Comparison of ENCODE assay signal across 9 mouse cellular contexts in the genomic region with DNA sequence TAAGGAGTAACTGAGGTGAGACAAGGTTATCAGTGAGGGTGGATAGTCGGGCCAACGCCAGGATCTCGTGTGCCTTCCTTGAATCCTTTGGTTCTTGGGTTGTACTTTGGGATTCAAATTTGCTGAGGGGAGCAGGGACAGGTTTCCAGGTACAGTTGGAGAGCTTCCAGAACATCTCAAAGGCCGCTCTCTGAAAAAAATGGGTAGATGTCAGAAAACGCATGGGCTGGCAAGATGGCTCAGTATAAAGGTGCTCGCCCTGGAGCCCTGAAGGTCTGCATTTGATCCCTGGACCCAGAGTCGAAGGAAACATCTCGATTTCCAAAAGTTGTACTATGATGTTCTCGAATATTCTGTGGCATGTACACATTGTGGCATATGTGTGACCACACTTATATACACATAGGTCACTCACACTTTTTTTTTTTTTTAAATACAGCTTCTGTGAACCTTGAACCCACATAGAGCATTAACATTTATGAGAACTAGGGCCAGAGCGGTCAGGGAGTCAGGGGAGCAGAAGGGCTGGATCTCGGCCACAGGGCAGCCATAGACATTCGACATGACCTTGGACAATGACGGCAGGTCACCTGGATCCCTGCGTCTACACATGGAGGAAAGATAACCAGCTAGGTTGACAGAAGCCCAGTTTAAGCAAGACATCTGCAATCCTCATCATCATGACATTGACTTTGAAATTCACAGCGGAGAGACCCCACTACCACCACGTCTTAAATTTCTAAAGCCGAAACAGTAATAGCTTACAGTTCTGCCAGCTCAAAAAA. TPM values are rescaled to one million over a fixed set of nuclear protein-coding genes. Genes with fewer than 3 reads are reported as not detected.
A peak's percentile ranks its signal among the peaks of the same experiment; 100 is the strongest.
DNase-seq lines count a peak whose midpoint lies in the region; ATAC-seq lines count a peak whose summit lies in the region.
"Had no signal": no experiment of that assay in that cellular context is flagged by ENCODE, and none has a peak within 500 bp of the region (broad histone marks: within the 10 kb centered on the region; RNA-seq: fewer than 3 reads in every experiment).

No protein-coding gene starts in this region.

- no peaks in the 10 kb centered on the region for H3K36me3 ChIP-seq in megakaryocyte, embryonic 14.5 days (replicated peaks; ENCODE audit: low read length)
- H3K36me3 ChIP-seq in hindbrain, embryonic 11.5 days (ENCODE audit: control insufficient read depth, insufficient read depth, low read length), result no peaks in the 10 kb centered on the region
- no peaks in the 10 kb centered on the region for H3K36me3 ChIP-seq in limb, embryonic 13.5 days
- H3K36me3 ChIP-seq in stomach, embryonic 14.5 days (ENCODE audit: control insufficient read depth, insufficient read depth, low read length), result no peaks in the 10 kb centered on the region
- H3K36me3 ChIP-seq: G1E had no signal

- no peak for DNase-seq in hindbrain, embryonic 11.5 days (ENCODE audit: low spot score)
- DNase-seq in adrenal gland, adult 18-20 months (ENCODE audit: low spot score in 2 of 2), result no peak
- no peak for DNase-seq in MN1 (ENCODE audit: low spot score)
- no peak for DNase-seq in right cerebral cortex, postnatal 10 days (ENCODE audit: low spot score in 2 of 2)

- H3K4me2 ChIP-seq in hindbrain, embryonic 11.5 days (replicated peaks; ENCODE audit: low read depth, low read length), result no peak overlapping the region
- H3K4me2 ChIP-seq in limb, embryonic 13.5 days (replicated peaks), result peak overlapping the region; percentile 75
- 0 out of 2 replicates have a peak overlapping the region, but pooled peaks have one; percentile 35 for H3K4me2 ChIP-seq in stomach, embryonic 14.5 days (replicated peaks; ENCODE audit: low read depth, low read length)

- peak overlapping the region; percentile 30 for H3K4me3 ChIP-seq in megakaryocyte, embryonic 14.5 days (replicated peaks)
- no peak overlapping the region for H3K4me3 ChIP-seq in hindbrain, embryonic 11.5 days (ENCODE audit: low read depth, low read length)
- peak overlapping the region; percentile 3; the same call in 1 of the 2 replicates for H3K4me3 ChIP-seq in limb, embryonic 13.5 days
- no peak overlapping the region for H3K4me3 ChIP-seq in stomach, embryonic 14.5 days (ENCODE audit: low read depth, low read length)

- no peak for ATAC-seq in megakaryocyte, adult 5-6 weeks (ENCODE audit: poor library complexity, severe bottlenecking)
- ATAC-seq in hindbrain, embryonic 11.5 days (ENCODE audit: low FRiP score), result no peak
- no peak for ATAC-seq in limb, embryonic 13.5 days (ENCODE audit: low FRiP score, low read depth)
- no peak for ATAC-seq in stomach, embryonic 14.5 days (ENCODE audit: insufficient number of reproducible peaks, insufficient read depth, low FRiP score, low read depth)

- 57% methylated on average over 17 of the region's 17 CpGs for WGBS in hindbrain, embryonic 11.5 days
- 52% methylated on average over 17 of the region's 17 CpGs for WGBS in limb, embryonic 13.5 days
- 44% methylated on average over 17 of the region's 17 CpGs for WGBS in stomach, embryonic 14.5 days

- H3K9ac ChIP-seq in hindbrain, embryonic 11.5 days (ENCODE audit: low read depth, low read length), result no peak overlapping the region
- H3K9ac ChIP-seq in limb, embryonic 13.5 days, result peak overlapping the region; percentile 35; the same call in 1 of the 2 replicates
- no peak overlapping the region for H3K9ac ChIP-seq in stomach, embryonic 14.5 days (replicated peaks; ENCODE audit: low read depth, low read length)

- H3K4me1 ChIP-seq in megakaryocyte, embryonic 14.5 days, result peaks cover 33% of the 10 kb centered on the region
- H3K4me1 ChIP-seq in hindbrain, embryonic 11.5 days (replicated peaks; ENCODE audit: control insufficient read depth, insufficient read depth, low read length), result peaks cover 36% of the 10 kb centered on the region
- H3K4me1 ChIP-seq in limb, embryonic 13.5 days, result peaks cover 79% of the 10 kb centered on the region
- H3K4me1 ChIP-seq in stomach, embryonic 14.5 days (ENCODE audit: control insufficient read depth, insufficient read depth, low read length), result peaks cover 55% of the 10 kb centered on the region

- 0 out of 2 replicates have a peak, but pooled peaks cover 3% of the 10 kb centered on the region for H3K9me3 ChIP-seq in megakaryocyte, embryonic 14.5 days
- no peaks in the 10 kb centered on the region for H3K9me3 ChIP-seq in hindbrain, embryonic 11.5 days (ENCODE audit: control insufficient read depth, low read length)
- H3K9me3 ChIP-seq in limb, embryonic 13.5 days, result no peaks in the 10 kb centered on the region
- no peaks in the 10 kb centered on the region for H3K9me3 ChIP-seq in stomach, embryonic 14.5 days (ENCODE audit: control insufficient read depth, low read depth, low read length)

- H3K27me3 ChIP-seq in megakaryocyte, embryonic 14.5 days (replicated peaks), result peaks cover 99% of the 10 kb centered on the region
- H3K27me3 ChIP-seq in hindbrain, embryonic 11.5 days (ENCODE audit: control insufficient read depth, insufficient read depth, low read length), result no peaks in the 10 kb centered on the region
- no peaks in the 10 kb centered on the region for H3K27me3 ChIP-seq in limb, embryonic 13.5 days
- H3K27me3 ChIP-seq in stomach, embryonic 14.5 days (ENCODE audit: control insufficient read depth, insufficient read depth, low read length), result no peaks in the 10 kb centered on the region

- H3K27ac ChIP-seq in hindbrain, embryonic 11.5 days (ENCODE audit: low read depth, low read length), result peak overlapping the region; percentile 74
- peak overlapping the region; percentile 99 for H3K27ac ChIP-seq in limb, embryonic 13.5 days
- H3K27ac ChIP-seq in stomach, embryonic 14.5 days (ENCODE audit: low read length), result peak overlapping the region; percentile 97

RNA-seq across cellular contexts. Expression of a gene that starts 3.8 kb away (rescaled TPM):
- polyA plus RNA-seq in megakaryocyte, embryonic 14.5 days (2012; ENCODE audit: insufficient read depth, low replicate concordance), result 13.8 TPM in 1 of 2 replicates, not detected in the other
- total RNA-seq in megakaryocyte, adult 5-6 weeks (2015), result 1.9 and 2.0 TPM in 2 replicates
- 0.77 and 1.8 TPM in 2 replicates for total RNA-seq in megakaryocyte, adult 5-6 weeks (2017)
- 453 and 482 TPM in 2 replicates for polyA plus RNA-seq in hindbrain, embryonic 11.5 days (2014; fragmentation: Nextera tagmentation; extraction: Ambion mirVana)
- 736 and 770 TPM in 2 replicates for polyA plus RNA-seq in limb, embryonic 13.5 days (2015; fragmentation: Nextera tagmentation; extraction: Ambion mirVana)
- polyA plus RNA-seq in stomach, embryonic 14.5 days (2014; fragmentation: Nextera tagmentation; extraction: Ambion mirVana), result 384 and 404 TPM in 2 replicates
- 10 to 100 TPM; 47.4 to 77.7 TPM for total RNA-seq in adrenal gland, adult 18-20 months (2021)
- polyA plus RNA-seq: G1E had no signal

RNA-seq across cellular contexts. Expression of a gene that starts 32.7 kb away (rescaled TPM):
- 10.5 and 25.7 TPM in 2 replicates for polyA plus RNA-seq in megakaryocyte, embryonic 14.5 days (2012; ENCODE audit: insufficient read depth, low replicate concordance)
- 78.1 and 107 TPM in 2 replicates for total RNA-seq in megakaryocyte, adult 5-6 weeks (2015)
- total RNA-seq in megakaryocyte, adult 5-6 weeks (2017), result 59.4 and 63.6 TPM in 2 replicates
- polyA plus RNA-seq in hindbrain, embryonic 11.5 days (2014; fragmentation: Nextera tagmentation; extraction: Ambion mirVana), result 5.5 and 6.2 TPM in 2 replicates
- 7.9 and 8.7 TPM in 2 replicates for polyA plus RNA-seq in limb, embryonic 13.5 days (2015; fragmentation: Nextera tagmentation; extraction: Ambion mirVana)
- 3.5 and 4.4 TPM in 2 replicates for polyA plus RNA-seq in stomach, embryonic 14.5 days (2014; fragmentation: Nextera tagmentation; extraction: Ambion mirVana)
- 1 to 10 TPM; 1.9 to 3.2 TPM for total RNA-seq in adrenal gland, adult 18-20 months (2021)

Comparison
In these comparisons a context has a peak if more than half of its experiments do, and no peak if none do; other contexts are left out.
1. H3K4me3 ChIP-seq: peak in megakaryocyte, embryonic 14.5 days (single experiment) and limb, embryonic 13.5 days (single experiment); none in hindbrain, embryonic 11.5 days (single experiment) and stomach, embryonic 14.5 days (single experiment).
2. RNA of a gene that starts 3.8 kb away (polyA plus RNA-seq): 736 to 770 TPM in limb, embryonic 13.5 days, 453 to 482 TPM in hindbrain, embryonic 11.5 days and 384 to 404 TPM in stomach, embryonic 14.5 days; 13.8 TPM in megakaryocyte, embryonic 14.5 days; every median in the first group is over 10 times any median in the second.
3. Peak in every context shown above with its lines, with median percentiles within 50 percentile points of each other: H3K27ac ChIP-seq.